ENCODE assay signal across 25 mouse cellular contexts in the genomic region with DNA sequence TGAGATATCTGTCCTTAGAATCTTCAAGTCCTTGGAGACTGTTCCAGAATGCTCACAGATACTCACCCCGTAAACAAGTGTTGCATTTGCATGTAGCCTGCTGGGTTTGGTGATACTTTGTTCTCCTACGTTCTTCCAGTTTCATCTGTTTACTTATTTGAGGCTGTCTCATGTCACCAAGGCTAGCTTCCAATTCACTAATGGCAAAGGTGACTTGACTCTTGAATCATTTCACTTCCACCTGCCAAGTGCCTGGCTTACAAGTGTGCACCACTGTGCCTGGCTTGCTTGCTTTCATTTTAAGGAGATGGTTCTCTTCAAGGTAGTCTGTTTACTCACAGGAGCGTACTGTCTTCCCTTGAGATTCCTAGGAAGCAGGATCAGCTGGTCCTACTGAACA. TPM values are rescaled to one million over a fixed set of nuclear protein-coding genes. Genes with fewer than 3 reads are reported as not detected.
"Had no signal": no experiment of that assay in that cellular context is flagged by ENCODE, and none has a peak within 500 bp of the region (broad histone marks: within the 10 kb centered on the region; RNA-seq: fewer than 3 reads in every experiment).

No protein-coding gene starts in this region.

- H3K4me3 ChIP-seq: heart, adult 2 months; heart, embryonic 13.5 days; heart, embryonic 15.5 days; hindbrain, embryonic 13.5 days; hindbrain, embryonic 15.5 days; kidney, embryonic 15.5 days; limb, embryonic 13.5 days; liver, embryonic 13.5 days; liver, embryonic 15.5 days had no signal

- H3K9ac ChIP-seq: forebrain, postnatal 0 days; heart, embryonic 13.5 days; heart, embryonic 15.5 days; hindbrain, embryonic 13.5 days; hindbrain, embryonic 15.5 days; kidney, embryonic 15.5 days; limb, embryonic 13.5 days; liver, embryonic 13.5 days; liver, embryonic 15.5 days had no signal

- H3K4me2 ChIP-seq: heart, embryonic 11.5 days; heart, embryonic 13.5 days; heart, embryonic 15.5 days; hindbrain, embryonic 13.5 days; hindbrain, embryonic 15.5 days; kidney, embryonic 15.5 days; limb, embryonic 13.5 days; liver, embryonic 13.5 days; liver, embryonic 15.5 days had no signal

- H3K27me3 ChIP-seq: heart, embryonic 13.5 days; kidney, embryonic 15.5 days; limb, embryonic 13.5 days had no signal

- H3K36me3 ChIP-seq: heart, embryonic 13.5 days; heart, embryonic 15.5 days; hindbrain, embryonic 13.5 days; hindbrain, embryonic 15.5 days; kidney, embryonic 15.5 days; limb, embryonic 13.5 days; liver, embryonic 13.5 days; liver, embryonic 15.5 days had no signal

- H3K9me3 ChIP-seq: heart, embryonic 13.5 days; heart, embryonic 15.5 days; hindbrain, embryonic 13.5 days; hindbrain, embryonic 15.5 days; kidney, embryonic 15.5 days; limb, embryonic 13.5 days; liver, embryonic 13.5 days; liver, embryonic 15.5 days had no signal

- DNase-seq: forebrain, postnatal 0 days; gastrocnemius, postnatal 25 days; heart, adult 11 months; heart, adult 2 months; heart, postnatal 14 days; heart, postnatal 36 days; kidney, adult 11 months; kidney, adult 2 months; kidney, adult 9 months; kidney, postnatal 14 days; kidney, postnatal 36 days; liver; liver, embryonic 13.5 days had no signal

- ATAC-seq: forebrain, postnatal 0 days; hindbrain, postnatal 0 days; intestine, embryonic 16.5 days had no signal

- H3K4me1 ChIP-seq: hindbrain, embryonic 13.5 days; hindbrain, embryonic 15.5 days; kidney, embryonic 15.5 days; liver, embryonic 13.5 days; liver, embryonic 15.5 days had no signal

- H3K27ac ChIP-seq: heart, adult 2 months; heart, embryonic 13.5 days; heart, embryonic 15.5 days; hindbrain, embryonic 13.5 days; hindbrain, embryonic 15.5 days; hindbrain, postnatal 0 days; kidney, embryonic 15.5 days; kidney, postnatal 0 days; limb, embryonic 13.5 days; liver, embryonic 13.5 days; liver, embryonic 15.5 days had no signal

RNA-seq across cellular contexts. Expression of gene Dkk3, which starts 5.6 kb away (rescaled TPM):
- total RNA-seq: hematopoietic stem cell, adult 5-6 weeks had no signal
